Comparison of ENCODE assay signal across 10 mouse cellular contexts in the genomic region with DNA sequence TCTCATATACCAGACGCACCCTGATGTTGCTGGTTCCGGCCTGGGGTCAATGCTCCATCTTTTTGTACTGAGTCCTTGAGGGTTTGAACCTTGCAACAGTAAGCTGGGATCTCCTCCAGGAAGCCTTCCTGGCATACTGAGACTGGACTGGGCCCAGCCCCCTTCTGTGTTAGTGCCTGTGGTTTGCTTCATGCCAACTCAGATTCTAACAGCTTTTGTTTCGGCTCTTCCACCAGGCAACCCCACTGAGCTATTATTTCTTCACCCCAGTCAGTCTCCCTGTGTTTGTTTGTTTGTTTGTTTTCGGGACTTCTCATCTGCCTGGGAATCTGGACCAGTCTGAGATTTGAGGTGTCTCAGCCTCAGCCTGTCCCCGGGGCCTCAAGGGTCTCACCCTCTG. TPM values are rescaled to one million over a fixed set of nuclear protein-coding genes. Genes with fewer than 3 reads are reported as not detected.
DNase-seq lines count a peak whose midpoint lies in the region; ATAC-seq and TF ChIP-seq lines count a peak whose summit lies in the region.
"Had no signal": no experiment of that assay in that cellular context is flagged by ENCODE, and none has a peak within 500 bp of the region (broad histone marks: within the 10 kb centered on the region; RNA-seq: fewer than 3 reads in every experiment).

No protein-coding gene starts in this region.

- peak overlapping the region; percentile 78 for H3K4me2 ChIP-seq in lung, embryonic 14.5 days
- H3K4me2 ChIP-seq in hindbrain, postnatal 0 days (ENCODE audit: low read depth, low read length) = no peak overlapping the region

- H3K4me3 ChIP-seq in lung, embryonic 14.5 days (ENCODE audit: low read depth, low read length) = peak overlapping the region; percentile 43
- no peak overlapping the region for H3K4me3 ChIP-seq in embryonic fibroblast, embryonic 13.5 days (ENCODE audit: insufficient read depth, low read length)
- H3K4me3 ChIP-seq in hindbrain, postnatal 0 days (ENCODE audit: low read length) = no peak overlapping the region
- no peak overlapping the region for H3K4me3 ChIP-seq in olfactory bulb, adult 2 months (ENCODE audit: insufficient read depth, low read depth, low read length)

- H3K36me3 ChIP-seq in lung, embryonic 14.5 days (ENCODE audit: insufficient read depth) = 0 out of 2 replicates have a peak, but pooled peaks cover 3% of the 10 kb centered on the region
- H3K36me3 ChIP-seq in hindbrain, postnatal 0 days (ENCODE audit: insufficient read depth, low read length) = no peaks in the 10 kb centered on the region

- DNase-seq in lung, embryonic 14.5 days = no peak
- no peak for DNase-seq in lung, postnatal 25 days (ENCODE audit: low spot score)
- DNase-seq in hindbrain, postnatal 0 days (ENCODE audit: low spot score) = peak; percentile 32
- DNase-seq in cerebellum, adult 18-20 months = no peak
- DNase-seq in kidney, adult 9 months = no peak
- DNase-seq: spleen, adult 18-20 months had no signal

- no peaks in the 10 kb centered on the region for H3K9me3 ChIP-seq in lung, embryonic 14.5 days (ENCODE audit: low read depth, low read length)
- H3K9me3 ChIP-seq in hindbrain, postnatal 0 days (ENCODE audit: low read length) = no peaks in the 10 kb centered on the region

- H3K27me3 ChIP-seq in lung, embryonic 14.5 days (ENCODE audit: insufficient read depth, low read length) = peaks cover 58% of the 10 kb centered on the region
- H3K27me3 ChIP-seq in hindbrain, postnatal 0 days (ENCODE audit: insufficient read depth, low read length) = peaks cover 20% of the 10 kb centered on the region
- H3K27me3 ChIP-seq: Patski had no signal

- H3K9ac ChIP-seq in lung, embryonic 14.5 days = peak overlapping the region; percentile 42
- no peak overlapping the region for H3K9ac ChIP-seq in hindbrain, postnatal 0 days (replicated peaks; ENCODE audit: low read length)

- no peak for TF ChIP-seq POLR2A in embryonic fibroblast, embryonic 13.5 days (IDR thresholded peaks at IDR 0.05; ENCODE audit: low read depth, low read length)
- no peak for TF ChIP-seq POLR2A in olfactory bulb, adult 2 months (IDR thresholded peaks at IDR 0.05; ENCODE audit: insufficient read depth, low read depth, low read length)

- no peak for TF ChIP-seq CTCF in lung, embryonic 14.5 days (IDR thresholded peaks at IDR 0.05; ENCODE audit: low read depth)
- TF ChIP-seq CTCF in embryonic fibroblast, embryonic 13.5 days (IDR thresholded peaks at IDR 0.05; ENCODE audit: borderline replicate concordance, insufficient read depth, low read length) = no peak
- TF ChIP-seq CTCF in hindbrain, postnatal 0 days (IDR thresholded peaks at IDR 0.05; ENCODE audit: low read depth) = no peak
- no peak for TF ChIP-seq CTCF in olfactory bulb, adult 2 months (IDR thresholded peaks at IDR 0.05; ENCODE audit: insufficient read depth, low read depth, low read length)

- peak overlapping the region; percentile 82 for H3K27ac ChIP-seq in lung, embryonic 14.5 days (ENCODE audit: low read depth)
- peak overlapping the region; percentile 90 for H3K27ac ChIP-seq in embryonic fibroblast, embryonic 13.5 days (ENCODE audit: insufficient read depth, low read length)
- H3K27ac ChIP-seq in hindbrain, postnatal 0 days = peak overlapping the region; percentile 81
- peak overlapping the region; percentile 18; the same call in 1 of the 2 replicates for H3K27ac ChIP-seq in olfactory bulb, adult 2 months (ENCODE audit: insufficient read depth, low read depth, low read length)

- 45% methylated on average over 5 of the region's 5 CpGs for WGBS in lung, embryonic 14.5 days
- 35% methylated on average over 5 of the region's 5 CpGs for WGBS in hindbrain, postnatal 0 days
- WGBS in olfactory bulb, adult 2 months = 55% methylated on average over 5 of the region's 5 CpGs

- peaks cover 57% of the 10 kb centered on the region for H3K4me1 ChIP-seq in lung, embryonic 14.5 days (ENCODE audit: insufficient read depth)
- peaks cover 13% of the 10 kb centered on the region for H3K4me1 ChIP-seq in embryonic fibroblast, embryonic 13.5 days (ENCODE audit: control insufficient read depth, insufficient read depth, low read length)
- H3K4me1 ChIP-seq in hindbrain, postnatal 0 days (ENCODE audit: insufficient read depth, low read length) = peaks cover 22% of the 10 kb centered on the region; the same call in 1 of the 2 replicates
- peaks cover 49% of the 10 kb centered on the region for H3K4me1 ChIP-seq in olfactory bulb, adult 2 months (ENCODE audit: control insufficient read depth, insufficient read depth, low read length)

- ATAC-seq in lung, embryonic 14.5 days (ENCODE audit: insufficient read depth) = no peak
- peak; percentile 5; the same call in 1 of the 2 replicates for ATAC-seq in hindbrain, postnatal 0 days
- ATAC-seq in granulocyte monocyte progenitor cell, adult 5-6 weeks (replicated peaks; ENCODE audit: poor library complexity, severe bottlenecking) = no peak

RNA-seq across cellular contexts. Expression of a gene that starts 5.1 kb away (rescaled TPM):
- 20.1 and 21.1 TPM in 2 replicates for polyA plus RNA-seq in lung, embryonic 14.5 days (2014; fragmentation: Nextera tagmentation; extraction: Ambion mirVana)
- 15.2 and 16.4 TPM in 2 replicates for polyA plus RNA-seq in embryonic fibroblast, embryonic 13.5 days (2011; ENCODE audit: insufficient read length, low read depth, missing spikeins)
- 1.2 and 2.3 TPM in 2 replicates for total RNA-seq in hindbrain, postnatal 0 days (2014; rRNA removed)
- polyA plus RNA-seq in hindbrain, postnatal 0 days (2015; fragmentation: Nextera tagmentation; extraction: Ambion mirVana) = 1.2 TPM in 2 replicates
- polyA plus RNA-seq in olfactory bulb, adult 2 months (2012; ENCODE audit: insufficient read depth, insufficient read length, low replicate concordance, missing spikeins) = not detected in 2 replicates
- total RNA-seq in granulocyte monocyte progenitor cell, adult 5-6 weeks (2014; fragmentation: Nextera tagmentation) = not detected in 2 replicates
- not detected in 2 replicates for total RNA-seq in granulocyte monocyte progenitor cell, adult 5-6 weeks (2017)

RNA-seq across cellular contexts. Expression of a gene that starts 30.6 kb away (rescaled TPM):
- polyA plus RNA-seq in lung, embryonic 14.5 days (2014; fragmentation: Nextera tagmentation; extraction: Ambion mirVana) = 5.3 and 6.3 TPM in 2 replicates
- 1.3 and 2.1 TPM in 2 replicates for polyA plus RNA-seq in embryonic fibroblast, embryonic 13.5 days (2011; ENCODE audit: insufficient read length, low read depth, missing spikeins)
- total RNA-seq in hindbrain, postnatal 0 days (2014; rRNA removed) = 2.4 and 8.7 TPM in 2 replicates
- polyA plus RNA-seq in hindbrain, postnatal 0 days (2015; fragmentation: Nextera tagmentation; extraction: Ambion mirVana) = 3.9 and 4.3 TPM in 2 replicates
- not detected in 2 replicates for polyA plus RNA-seq in olfactory bulb, adult 2 months (2012; ENCODE audit: insufficient read depth, insufficient read length, low replicate concordance, missing spikeins)
- total RNA-seq in granulocyte monocyte progenitor cell, adult 5-6 weeks (2014; fragmentation: Nextera tagmentation) = 1.4 and 1.8 TPM in 2 replicates
- total RNA-seq in granulocyte monocyte progenitor cell, adult 5-6 weeks (2017) = 1.4 and 2.6 TPM in 2 replicates

RNA-seq across cellular contexts. Expression of a gene that starts 56.6 kb away (rescaled TPM):
- polyA plus RNA-seq in lung, embryonic 14.5 days (2014; fragmentation: Nextera tagmentation; extraction: Ambion mirVana) = 6.9 and 7.6 TPM in 2 replicates
- polyA plus RNA-seq in embryonic fibroblast, embryonic 13.5 days (2011; ENCODE audit: insufficient read length, low read depth, missing spikeins) = 16.7 and 28.6 TPM in 2 replicates
- total RNA-seq in hindbrain, postnatal 0 days (2014; rRNA removed) = 1.6 and 3.5 TPM in 2 replicates
- polyA plus RNA-seq in hindbrain, postnatal 0 days (2015; fragmentation: Nextera tagmentation; extraction: Ambion mirVana) = 0.44 and 0.46 TPM in 2 replicates
- not detected in 2 replicates for polyA plus RNA-seq in olfactory bulb, adult 2 months (2012; ENCODE audit: insufficient read depth, insufficient read length, low replicate concordance, missing spikeins)
- total RNA-seq in granulocyte monocyte progenitor cell, adult 5-6 weeks (2014; fragmentation: Nextera tagmentation) = 0.88 TPM in 1 of 2 replicates, not detected in the other
- total RNA-seq in granulocyte monocyte progenitor cell, adult 5-6 weeks (2017) = 0.10 TPM in 1 of 2 replicates, not detected in the other

Comparison
In these comparisons a context has a peak if more than half of its experiments do, and no peak if none do; other contexts are left out.
1. H3K27ac ChIP-seq: peak in every context shown above with its lines; median percentile 90 in embryonic fibroblast, embryonic 13.5 days; 82 in lung, embryonic 14.5 days; 81 in hindbrain, postnatal 0 days; 18 in olfactory bulb, adult 2 months.